Mouse (Mus musculus) mouse embryonic stem cell (cell line): ENCODE results near the gene Cpxm2.

ENCODE experiments used
- in situ Hi-C, 2 experiments: fragments of 300-500 bp; cut with MboI; formaldehyde crosslinking; loops; 1 replicate in 1 of 2; 3 replicates in 1 of 2; pipeline ENCODE4 v1.14.3; 2019 to 2020; ENCODE audit warnings: low sequenced_read_pairs in 2 of 2, low pct_unique_long_range_greater_than_20kb in 1 of 2, mixed read lengths in 1 of 2; ENCODE audit not compliant: unreplicated experiment in 1 of 2

Gene Cpxm2

DNA sequence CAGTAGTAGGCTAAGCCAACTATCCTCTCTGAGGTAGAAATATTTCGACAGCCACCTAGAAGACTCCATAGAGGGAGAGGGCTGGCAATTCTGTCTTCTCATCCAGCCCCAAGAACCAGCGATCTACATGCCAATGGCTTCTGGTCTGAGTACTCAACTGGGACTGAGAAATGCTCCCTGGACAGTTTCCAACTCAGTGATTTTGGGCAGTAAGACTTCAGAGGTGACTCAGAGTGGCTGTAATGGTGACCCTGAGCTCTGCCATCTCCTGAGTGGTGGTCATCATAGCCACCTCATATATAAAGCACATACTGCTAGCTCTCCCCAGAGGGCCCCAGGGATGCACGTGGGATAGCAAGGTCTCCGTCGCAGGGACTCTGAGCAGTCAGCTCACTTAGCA, 87.0 kb downstream of the Cpxm2 start:
- in situ Hi-C loops: no loop called here

DNA sequence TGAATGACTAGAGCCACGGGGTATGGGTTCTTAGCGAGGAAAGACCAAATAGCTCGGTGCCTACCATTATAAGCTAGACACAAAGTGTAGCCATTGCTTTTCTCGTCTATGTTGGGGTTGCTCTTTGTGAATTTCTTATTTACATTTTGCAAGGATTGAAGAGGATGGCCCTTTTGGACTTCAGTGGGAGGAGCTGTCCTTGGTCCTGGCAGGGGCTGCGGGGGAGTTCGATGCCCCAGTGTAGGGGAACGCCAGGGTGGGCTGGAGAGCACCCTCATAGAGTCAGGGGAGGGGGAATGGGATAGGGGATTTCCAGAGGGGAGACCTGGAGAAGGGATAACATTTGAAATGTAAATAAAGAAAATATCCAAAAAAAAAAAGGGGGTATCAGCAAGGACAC, 94.4 kb downstream of the Cpxm2 start:
- in situ Hi-C loops: no loop called here

DNA sequence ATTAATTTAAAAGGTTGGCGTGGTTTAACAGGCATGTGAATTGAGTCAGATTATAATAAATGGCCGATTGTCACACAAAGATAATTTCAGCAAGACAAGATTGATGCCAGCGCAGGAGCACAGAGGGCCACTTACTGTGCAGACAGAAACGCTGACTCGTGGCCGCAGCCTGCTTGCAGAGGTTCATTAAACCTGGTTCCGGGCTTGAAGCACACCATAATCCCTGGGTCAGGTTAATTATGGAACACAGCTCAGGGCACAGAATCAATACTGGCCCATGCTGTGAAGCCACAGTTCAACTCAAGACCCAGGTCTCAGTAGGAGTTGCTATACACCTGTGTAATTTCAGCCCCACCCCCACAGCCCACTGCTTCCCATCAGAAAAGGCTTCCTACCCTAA, 98.0 kb downstream of the Cpxm2 start:
- in situ Hi-C loops: no loop called here

DNA sequence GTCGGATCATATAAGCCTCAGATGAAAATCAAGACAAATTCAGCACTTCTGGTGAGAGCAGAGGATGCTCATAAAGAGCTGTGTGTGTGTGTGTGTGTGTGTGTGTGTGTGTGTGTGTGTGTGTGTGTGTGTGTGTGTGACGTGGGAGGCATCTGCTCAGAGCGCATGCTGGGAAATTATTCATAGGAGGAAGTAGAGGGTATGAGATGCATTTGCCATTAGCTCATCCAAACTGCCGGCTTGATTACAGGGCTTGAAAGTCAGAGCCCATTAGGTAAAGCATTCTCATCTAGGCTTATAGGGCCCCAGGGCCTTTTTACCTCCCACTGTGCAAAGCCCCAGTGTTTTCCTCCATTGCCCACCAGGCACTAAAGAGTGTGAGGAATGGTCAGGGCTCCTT, 107.9 kb downstream of the Cpxm2 start:
- in situ Hi-C loops: no loop called here

DNA sequence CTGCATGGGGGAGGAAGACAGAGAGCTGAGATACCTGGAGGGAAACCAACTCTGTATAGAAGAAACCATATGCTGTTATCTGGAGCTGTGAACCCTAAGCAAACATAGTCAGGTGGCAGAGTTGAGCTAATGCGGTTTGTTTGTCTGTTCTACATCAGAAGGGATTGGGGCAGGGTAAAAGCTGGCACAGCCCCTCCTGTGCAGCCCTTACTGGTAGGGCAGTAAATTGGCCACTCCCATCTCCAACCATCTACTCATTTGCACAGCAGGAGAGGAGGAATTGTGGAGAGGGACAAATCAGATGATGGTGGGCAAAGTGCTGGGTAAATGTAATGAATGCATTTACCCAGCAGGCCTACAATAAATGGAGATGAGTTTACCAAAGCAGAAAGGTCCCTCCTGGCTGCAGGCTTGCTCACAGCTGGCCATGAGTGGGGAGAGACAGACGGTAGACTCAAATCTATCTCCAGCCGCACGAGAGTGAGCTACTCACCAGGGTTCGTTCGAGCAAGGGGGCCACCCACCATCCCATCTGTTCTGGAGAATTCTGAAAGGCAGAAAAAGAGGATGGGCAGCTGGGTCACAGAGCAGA, 122.5 kb downstream of the Cpxm2 start:
- in situ Hi-C loops: no loop called here

DNA sequence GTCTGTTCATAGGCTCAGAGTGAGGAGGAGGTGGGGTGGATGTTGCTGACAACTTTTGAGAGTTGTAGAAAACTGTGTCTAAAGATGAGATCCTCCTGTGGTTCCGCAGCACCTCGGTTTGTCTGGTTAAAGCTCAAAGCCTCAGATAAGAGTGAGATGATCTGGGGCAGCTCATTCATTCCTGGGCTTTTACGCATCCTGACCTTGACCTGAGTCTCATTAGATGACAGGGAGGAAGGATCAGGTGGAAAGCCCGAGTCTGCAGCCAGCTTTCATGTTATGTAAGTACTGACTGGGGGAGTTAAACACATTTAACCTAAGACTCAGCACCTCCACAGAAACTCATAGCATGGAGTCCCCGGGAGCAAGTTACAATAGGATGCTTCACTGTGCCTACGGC, 127.9 kb downstream of the Cpxm2 start:
- in situ Hi-C loops: no loop called here

DNA sequence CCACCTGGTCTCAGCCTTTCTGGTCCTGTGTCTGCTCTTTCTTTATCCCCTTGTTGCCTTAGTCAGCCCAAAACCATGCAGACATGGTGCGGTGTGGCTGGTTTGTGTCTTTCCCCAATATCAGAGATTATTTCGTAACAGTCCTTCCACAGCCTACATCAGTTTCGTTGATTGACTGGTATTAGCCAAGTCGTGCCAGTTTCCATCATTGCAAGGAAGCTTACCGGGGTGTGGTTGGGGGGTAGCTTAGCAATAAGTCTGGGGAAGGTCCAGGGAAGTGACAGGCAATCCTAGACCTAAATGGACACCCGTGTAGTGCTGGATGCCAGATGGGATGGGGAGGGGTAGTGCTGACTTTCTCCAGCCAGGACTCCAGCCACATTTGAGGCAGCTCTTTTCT, 128.9 kb downstream of the Cpxm2 start:
- in situ Hi-C loops: no loop called here

DNA sequence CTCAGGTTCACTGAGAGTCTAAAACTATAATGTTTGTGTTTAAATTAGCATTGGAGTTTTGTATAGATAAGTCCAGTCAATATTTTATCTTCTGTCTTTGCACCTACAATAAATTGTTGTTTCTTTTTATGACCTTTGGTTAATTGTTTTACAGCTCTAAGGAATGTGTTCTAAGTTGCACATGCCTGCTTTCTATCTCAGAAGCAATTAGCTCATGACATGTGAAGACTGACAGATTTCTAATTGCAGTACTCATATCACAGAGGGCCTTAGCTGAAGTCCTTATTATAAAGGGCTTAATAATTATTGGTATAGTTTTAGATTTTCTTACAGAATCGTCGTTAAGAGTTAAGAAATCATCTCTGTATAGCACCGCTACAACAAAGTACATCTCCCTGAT, 138.6 kb downstream of the Cpxm2 start:
- in situ Hi-C loops: no loop called here

DNA sequence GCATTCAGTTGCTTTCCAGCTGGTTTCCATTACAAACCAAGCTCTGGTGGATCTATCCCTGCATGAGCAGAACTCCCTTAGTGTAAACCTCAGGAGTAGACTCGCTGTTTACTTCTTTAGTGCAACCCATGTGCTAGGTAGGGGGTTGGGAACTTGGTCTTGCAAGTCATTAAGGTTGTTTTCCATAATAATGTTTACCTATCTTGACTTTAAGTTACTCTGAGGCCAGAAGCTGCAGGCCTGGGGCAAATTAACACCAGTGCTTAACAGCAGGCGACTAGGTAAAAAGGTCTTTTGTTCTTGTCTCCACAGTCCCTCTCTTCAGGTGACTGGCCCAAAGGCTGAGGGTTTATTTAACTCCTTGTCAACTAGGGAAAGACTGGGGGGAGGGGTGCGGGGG, 139.3 kb downstream of the Cpxm2 start:
- in situ Hi-C loops: no loop called here

DNA sequence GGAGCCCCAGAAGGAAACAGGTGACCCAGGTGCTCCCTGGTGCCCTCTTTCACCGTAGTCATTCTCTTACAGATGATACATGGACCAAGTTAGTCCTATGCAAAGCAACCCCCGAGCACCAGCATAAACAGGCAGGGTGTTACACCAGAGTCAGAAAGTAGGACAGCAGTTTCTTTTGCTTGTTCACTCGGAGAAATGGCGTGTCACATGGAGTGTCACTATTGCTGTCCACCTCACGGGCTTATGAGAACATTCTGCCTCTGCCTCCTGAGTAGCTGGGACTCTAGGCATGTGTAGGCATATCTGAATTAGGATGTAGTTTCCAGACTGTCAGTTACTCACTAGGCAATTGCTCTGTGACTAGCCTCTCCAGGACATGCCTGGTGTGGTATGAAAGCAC, 140.6 kb downstream of the Cpxm2 start:
- in situ Hi-C loops: no loop called here

DNA sequence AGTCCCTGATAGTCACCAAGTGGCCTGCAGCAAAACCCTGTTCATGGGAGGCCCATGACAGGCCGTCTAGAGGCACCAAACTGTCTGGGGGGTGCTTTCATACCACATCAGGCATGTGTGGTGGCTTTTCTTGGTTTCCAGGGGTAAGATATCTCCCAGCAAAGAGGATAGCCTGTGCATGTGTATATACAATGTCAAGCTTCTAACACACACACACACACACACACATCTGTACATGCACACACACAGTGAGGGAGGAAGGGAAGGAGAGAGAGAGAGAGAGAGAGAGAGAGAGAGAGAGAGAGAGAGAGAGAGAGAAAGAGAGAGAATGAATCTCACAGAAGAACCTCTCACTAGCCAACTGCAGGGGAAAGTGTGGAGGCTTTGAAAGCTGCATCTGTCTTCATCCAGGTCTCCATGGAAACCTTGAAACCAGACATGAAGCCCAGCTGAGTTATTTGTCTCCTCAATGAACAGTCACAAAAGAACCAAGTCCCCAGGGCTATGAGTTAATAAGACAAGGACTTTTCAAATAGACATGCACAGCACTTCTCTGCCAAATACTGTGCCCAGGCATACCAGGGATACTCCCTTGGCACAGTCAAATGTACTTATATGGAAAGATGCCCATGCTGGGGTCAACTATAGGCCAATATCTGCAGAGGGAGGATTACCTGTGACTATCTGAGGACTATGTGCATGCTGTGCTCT, 141.4 kb downstream of the Cpxm2 start:
- in situ Hi-C loops: no loop called here

DNA sequence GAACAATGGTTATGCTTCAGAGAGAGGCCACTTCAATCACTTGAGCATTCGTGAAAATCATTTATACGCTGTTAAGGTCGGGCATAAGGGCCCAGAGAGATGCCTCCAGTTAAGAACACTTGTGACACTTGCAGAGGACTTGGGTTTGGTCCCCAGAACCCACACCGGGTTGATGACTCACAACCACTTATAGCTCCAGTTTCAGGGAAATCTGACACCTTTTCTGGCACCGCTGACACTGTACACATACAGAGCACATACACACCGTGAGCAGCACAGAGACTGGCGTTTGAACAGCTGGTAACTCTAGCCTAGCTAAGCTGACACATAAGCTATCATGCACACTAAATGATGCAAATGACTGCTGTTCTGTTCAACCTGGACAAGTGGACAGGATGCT, 145.5 kb downstream of the Cpxm2 start:
- in situ Hi-C loops: no loop called here

DNA sequence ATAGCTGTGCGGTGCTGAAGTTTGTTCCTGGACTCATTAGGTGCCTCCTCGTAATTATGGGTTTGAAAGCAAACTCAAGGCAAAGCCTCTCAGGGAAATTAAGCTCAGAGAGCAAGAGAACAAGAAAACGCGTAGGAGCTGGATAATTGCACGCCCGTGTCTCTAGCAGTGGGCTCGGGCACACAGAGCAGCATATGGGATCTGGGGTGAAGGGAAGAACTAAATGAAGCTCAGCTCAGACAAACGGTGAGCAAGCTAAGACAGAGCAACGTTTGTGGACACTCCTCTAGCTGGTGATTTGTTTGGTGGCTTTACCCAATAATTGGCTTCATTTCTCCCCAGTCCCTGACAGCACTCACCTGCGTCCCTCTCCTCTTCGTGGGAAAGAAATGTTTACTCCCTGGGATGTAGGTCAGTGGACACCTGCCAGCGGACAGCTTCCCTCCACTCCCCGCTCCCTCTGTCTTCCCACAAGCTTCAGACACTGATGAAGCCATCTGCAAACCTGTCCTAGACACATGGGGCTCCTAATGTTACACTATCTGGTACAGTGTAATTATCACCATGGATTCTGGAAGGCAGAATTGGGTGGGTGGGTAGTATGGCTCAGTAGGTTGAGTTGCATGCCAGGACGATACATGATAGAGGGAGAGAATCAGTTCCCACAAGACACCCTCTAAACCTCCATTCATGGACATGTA, 148.4 kb downstream of the Cpxm2 start:
- in situ Hi-C loops: no loop called here

DNA sequence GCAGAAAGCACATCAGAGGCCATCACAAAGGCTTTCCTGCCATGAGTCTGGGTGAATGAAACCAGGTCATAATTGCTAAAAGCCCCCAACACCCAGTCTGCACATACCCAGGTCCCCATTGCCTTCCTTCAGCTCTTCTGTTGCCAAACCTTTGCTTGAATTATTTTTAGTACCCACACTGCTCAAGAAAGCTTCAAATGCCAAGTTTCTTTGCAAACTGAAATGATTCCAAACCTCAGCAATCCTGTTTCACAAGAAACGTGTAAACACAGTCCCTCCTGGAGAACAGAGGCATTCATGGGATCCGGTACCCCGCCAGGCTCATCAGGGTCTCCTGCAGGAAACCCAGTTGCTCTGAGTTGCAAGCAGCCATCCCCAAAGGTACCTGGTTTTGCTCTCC, 161.7 kb downstream of the Cpxm2 start:
- in situ Hi-C loops: no loop called here

DNA sequence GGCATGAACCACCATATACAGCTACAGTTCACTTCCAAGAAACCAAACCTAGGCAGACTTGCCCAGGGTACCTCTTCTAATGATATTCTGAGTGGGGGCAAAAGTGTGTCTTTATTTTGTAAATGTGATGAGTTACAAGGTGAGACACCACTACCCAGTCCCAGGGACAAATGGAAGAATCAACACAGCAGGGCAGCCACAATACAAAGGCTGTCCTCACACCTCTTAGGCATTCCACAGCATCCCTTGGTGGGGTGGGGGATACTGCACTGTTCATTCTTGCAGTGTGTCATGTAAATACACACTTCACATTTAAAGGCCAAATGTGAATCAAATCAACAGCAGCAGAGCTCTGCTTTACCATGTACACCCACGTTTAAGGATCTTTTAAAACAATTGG, 162.3 kb downstream of the Cpxm2 start:
- in situ Hi-C loops: no loop called here

DNA sequence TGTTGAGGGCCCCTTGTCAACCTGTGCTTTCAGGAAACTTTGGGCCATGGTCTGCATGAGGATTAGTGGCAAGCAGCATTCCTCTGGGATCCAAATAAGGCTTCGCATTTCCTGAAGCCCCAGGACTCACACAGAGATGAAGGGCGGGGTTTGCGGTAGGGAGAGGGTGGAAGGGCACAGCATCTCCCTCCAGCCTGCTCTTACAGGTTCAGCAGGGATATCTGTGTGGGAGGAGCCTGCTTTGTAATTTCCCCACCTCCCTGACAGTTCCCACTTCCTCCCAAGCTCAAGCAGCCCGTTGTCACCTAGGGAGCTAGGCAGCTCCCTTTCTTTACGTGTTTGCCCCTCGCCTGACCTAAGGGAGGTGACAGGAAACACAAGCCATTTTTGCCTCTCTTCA, 165.5 kb downstream of the Cpxm2 start:
- in situ Hi-C loops: no loop called here
